Mouse (Mus musculus) hindbrain, embryonic 11.5 days (tissue): ENCODE measurements at regions not wholly inside any gene's neighbourhood (a gene's known extent, or its start where the extent isn't known, plus 50 kb on each side); places are given as distances from the start of the nearest gene placed in this dataset.

ENCODE experiments used
- ATAC-seq: fragments of 200-750 bp; cut with Nextera tagmentation; 2 replicates; pipeline ENCODE4 v1.8.0; 2017; ENCODE audit warnings: mild to moderate bottlenecking, moderate TSS enrichment, moderate library complexity; ENCODE audit not compliant: low FRiP score
- DNase-seq: peaks from one replicate; pipeline ENCODE4 v3.0.0-alpha.2; 2015; ENCODE audit warnings: low spot score
- H3K27ac ChIP-seq: fragments of 300-500 bp; sonication (generic); 2 replicates; pipeline ENCODE4 v1.5.1; 2014; ENCODE audit warnings: mild to moderate bottlenecking, low read depth, low read length
- H3K27me3 ChIP-seq: fragments of 300-500 bp; sonication (generic); 2 replicates; pipeline ENCODE4 v1.6.1; 2014; ENCODE audit warnings: mild to moderate bottlenecking, low read length, moderate library complexity, mixed read lengths; ENCODE audit not compliant: control insufficient read depth, insufficient read depth
- H3K36me3 ChIP-seq: fragments of 300-500 bp; sonication (generic); 2 replicates; pipeline ENCODE4 v1.6.1; 2014; ENCODE audit warnings: mild to moderate bottlenecking, low read length, moderate library complexity, mixed read lengths; ENCODE audit not compliant: control insufficient read depth, insufficient read depth
- H3K4me1 ChIP-seq: fragments of 300-500 bp; sonication (generic); replicated peaks from 2 replicates; pipeline ENCODE4 v1.6.1; 2014; ENCODE audit warnings: low read length, mixed read lengths; ENCODE audit not compliant: control insufficient read depth, insufficient read depth
- H3K4me2 ChIP-seq: fragments of 300-500 bp; sonication (generic); replicated peaks from 2 replicates; pipeline ENCODE4 v1.6.1; 2014; ENCODE audit warnings: mild to moderate bottlenecking, low read depth, low read length
- H3K4me3 ChIP-seq: fragments of 300-500 bp; sonication (generic); 2 replicates; pipeline ENCODE4 v1.5.1; 2014; ENCODE audit warnings: low read depth, low read length
- H3K9ac ChIP-seq: fragments of 300-500 bp; sonication (generic); 2 replicates; pipeline ENCODE4 v1.6.1; 2014; ENCODE audit warnings: low read depth, low read length
- H3K9me3 ChIP-seq: fragments of 300-500 bp; sonication (generic); 2 replicates; pipeline ENCODE4 v1.6.1; 2016; ENCODE audit warnings: low read length; ENCODE audit not compliant: control insufficient read depth
- WGBS: fragments of 180-500 bp; shearing (Covaris S2); extraction: QIAGEN DNeasy Blood & Tissue Kit; methylation state at CpG from one replicate; pipeline ENCODE4 v1.1.7; 2014; 5-methylcytosine and 5-hydroxymethylcytosine counted together

- ATAC-seq = no peak
- H3K36me3 ChIP-seq = no peaks in the 10 kb centered on the region
- no peaks in the 10 kb centered on the region for H3K27me3 ChIP-seq
- no peak overlapping the region for H3K27ac ChIP-seq
- 93% methylated on average over 1 of the region's 1 CpGs for WGBS
- no peak overlapping the region for H3K9ac ChIP-seq
- no peaks in the 10 kb centered on the region for H3K4me1 ChIP-seq
- no peak for DNase-seq
- no peak overlapping the region for H3K4me2 ChIP-seq
- H3K9me3 ChIP-seq = no peaks in the 10 kb centered on the region
- H3K4me3 ChIP-seq = no peak overlapping the region
Observed at GRCm38 (mm10) chr10:22944247-22944646, 124.3 kb upstream of the Tcf21 start.

- WGBS = 89% methylated on average over 8 of the region's 8 CpGs
- no peaks in the 10 kb centered on the region for H3K36me3 ChIP-seq
- H3K9ac ChIP-seq = no peak overlapping the region
- no peak overlapping the region for H3K4me2 ChIP-seq
- H3K27me3 ChIP-seq = no peaks in the 10 kb centered on the region
- H3K4me1 ChIP-seq = no peaks in the 10 kb centered on the region
- ATAC-seq (no peak), DNase-seq (no peak)
- no peaks in the 10 kb centered on the region for H3K9me3 ChIP-seq
- H3K4me3 ChIP-seq = no peak overlapping the region
- H3K27ac ChIP-seq = no peak overlapping the region
Observed at GRCm38 (mm10) chr10:22927977-22928376, 108.0 kb upstream of the Tcf21 start.

GRCm38 (mm10) chr10:22926099-22926498, 106.1 kb upstream of the Tcf21 start:
- WGBS = 60% methylated on average over 5 of the region's 5 CpGs
- Histone ChIP-seq H3K4me2 (no peak overlapping the region), H3K4me1 (no peaks in the 10 kb centered on the region), H3K9me3 (no peaks in the 10 kb centered on the region), H3K4me3 (no peak overlapping the region), H3K27me3 (no peaks in the 10 kb centered on the region), H3K27ac (no peak overlapping the region), H3K36me3 (no peaks in the 10 kb centered on the region), H3K9ac (no peak overlapping the region)
- DNase-seq (no peak), ATAC-seq (no peak)

- Histone ChIP-seq H3K4me3 (no peak overlapping the region), H3K4me1 (no peaks in the 10 kb centered on the region), H3K36me3 (no peaks in the 10 kb centered on the region), H3K27ac (no peak overlapping the region), H3K27me3 (no peaks in the 10 kb centered on the region), H3K9me3 (no peaks in the 10 kb centered on the region), H3K4me2 (no peak overlapping the region), H3K9ac (no peak overlapping the region)
- ATAC-seq = no peak
- WGBS = 83% methylated on average over 11 of the region's 11 CpGs
- no peak for DNase-seq
Observed at GRCm38 (mm10) chr10:22921035-22921965, 101.3 kb upstream of the Tcf21 start.

GRCm38 (mm10) chr10:22919869-22920268, 99.9 kb upstream of the Tcf21 start:
- H3K9me3 ChIP-seq = no peaks in the 10 kb centered on the region
- H3K36me3 ChIP-seq = no peaks in the 10 kb centered on the region
- WGBS = 85% methylated on average over 1 of the region's 1 CpGs
- no peak overlapping the region for H3K27ac ChIP-seq
- no peak overlapping the region for H3K4me3 ChIP-seq
- H3K9ac ChIP-seq = no peak overlapping the region
- ATAC-seq (no peak), DNase-seq (no peak)
- H3K4me2 ChIP-seq = no peak overlapping the region
- no peaks in the 10 kb centered on the region for H3K4me1 ChIP-seq
- H3K27me3 ChIP-seq = no peaks in the 10 kb centered on the region

- Histone ChIP-seq H3K4me3 (no peak overlapping the region), H3K4me1 (no peaks in the 10 kb centered on the region), H3K9me3 (no peaks in the 10 kb centered on the region), H3K36me3 (no peaks in the 10 kb centered on the region), H3K27ac (no peak overlapping the region), H3K27me3 (no peaks in the 10 kb centered on the region), H3K4me2 (no peak overlapping the region), H3K9ac (no peak overlapping the region)
- DNase-seq (no peak), ATAC-seq (no peak)
- WGBS = 100% methylated on average over 1 of the region's 1 CpGs
Observed at GRCm38 (mm10) chr10:22917797-22918196, 97.8 kb upstream of the Tcf21 start.

GRCm38 (mm10) chr10:22915785-22916514, 96.0 kb upstream of the Tcf21 start:
- Histone ChIP-seq H3K36me3 (no peaks in the 10 kb centered on the region), H3K27me3 (no peaks in the 10 kb centered on the region), H3K4me1 (no peaks in the 10 kb centered on the region), H3K9ac (no peak overlapping the region), H3K9me3 (no peaks in the 10 kb centered on the region), H3K27ac (no peak overlapping the region), H3K4me2 (no peak overlapping the region), H3K4me3 (no peak overlapping the region)
- WGBS = 85% methylated on average over 6 of the region's 6 CpGs
- DNase-seq (no peak), ATAC-seq (no peak)

- Histone ChIP-seq H3K36me3 (no peaks in the 10 kb centered on the region), H3K4me1 (no peaks in the 10 kb centered on the region), H3K27me3 (no peaks in the 10 kb centered on the region), H3K9ac (no peak overlapping the region), H3K4me2 (no peak overlapping the region), H3K9me3 (no peaks in the 10 kb centered on the region), H3K27ac (no peak overlapping the region), H3K4me3 (no peak overlapping the region)
- ATAC-seq (no peak), DNase-seq (no peak)
- WGBS = 83% methylated on average over 1 of the region's 1 CpGs
Observed at GRCm38 (mm10) chr10:22913112-22913511, 93.1 kb upstream of the Tcf21 start.

GRCm38 (mm10) chr10:22908640-22909039, 88.7 kb upstream of the Tcf21 start:
- DNase-seq (no peak), ATAC-seq (no peak)
- H3K4me3 ChIP-seq = no peak overlapping the region
- no peaks in the 10 kb centered on the region for H3K36me3 ChIP-seq
- no peak overlapping the region for H3K27ac ChIP-seq
- H3K27me3 ChIP-seq = no peaks in the 10 kb centered on the region
- H3K4me2 ChIP-seq = no peak overlapping the region
- H3K4me1 ChIP-seq = no peaks in the 10 kb centered on the region
- no peak overlapping the region for H3K9ac ChIP-seq
- 86% methylated on average over 6 of the region's 6 CpGs for WGBS
- no peaks in the 10 kb centered on the region for H3K9me3 ChIP-seq
